Mouse (Mus musculus) kidney, adult 10 weeks (tissue): Measurements from ENCODE around the gene Tex261. TPM values are rescaled to one million over a fixed set of nuclear protein-coding genes. Genes with fewer than 3 reads are reported as not detected.

Experiments used
- polyA plus RNA-seq: library from polyadenylated mRNA; stranded (reverse); fragments of 350-450 nt; fragmentation: Illumina TruSeq; extraction: RNeasy Lipid Tissue Mini Kit (QIAGEN cat#74804); gene quantifications from one replicate; pipeline ENCODE4 v1.2.3, GENCODE M21; 2014; ENCODE audit warnings: low read depth, low replicate concordance

The Tex261 gene
- 21.1 TPM for polyA plus RNA-seq

DNA sequence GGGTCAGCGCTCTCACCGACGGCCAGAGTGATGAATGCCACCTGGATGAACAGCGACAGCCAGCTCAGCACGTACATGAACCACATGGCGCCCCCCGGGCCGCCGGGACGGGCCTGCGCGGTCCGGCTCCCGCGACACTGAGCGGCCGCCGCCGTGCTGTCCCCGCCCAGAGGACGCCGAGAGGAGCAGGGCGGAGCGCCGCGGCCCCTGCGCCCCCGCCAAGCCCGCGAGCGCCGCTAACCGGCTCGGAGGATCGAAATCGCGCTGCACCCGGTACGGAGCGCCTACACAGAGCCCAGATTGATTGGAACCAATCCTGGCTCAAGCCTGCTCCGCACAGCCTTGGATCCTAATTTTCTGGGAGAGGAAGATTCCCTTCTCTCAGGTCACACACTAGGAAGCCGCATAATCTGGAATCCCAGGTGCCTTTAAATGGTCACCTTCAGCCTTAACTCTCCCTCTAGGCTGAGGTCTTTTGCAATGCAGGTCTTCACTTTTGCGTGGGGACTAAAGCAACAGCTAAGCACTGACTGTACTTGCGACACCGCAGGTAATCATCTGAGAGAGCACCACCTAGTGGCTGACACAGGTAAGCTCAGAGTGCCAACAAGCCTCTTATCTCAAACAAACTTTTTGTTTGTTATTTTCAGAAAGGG lies at the start of gene Tex261:
Gene Tex261, minus strand, starts transcription at position 176 of the 656 bp plus-strand sequence.

DNA sequence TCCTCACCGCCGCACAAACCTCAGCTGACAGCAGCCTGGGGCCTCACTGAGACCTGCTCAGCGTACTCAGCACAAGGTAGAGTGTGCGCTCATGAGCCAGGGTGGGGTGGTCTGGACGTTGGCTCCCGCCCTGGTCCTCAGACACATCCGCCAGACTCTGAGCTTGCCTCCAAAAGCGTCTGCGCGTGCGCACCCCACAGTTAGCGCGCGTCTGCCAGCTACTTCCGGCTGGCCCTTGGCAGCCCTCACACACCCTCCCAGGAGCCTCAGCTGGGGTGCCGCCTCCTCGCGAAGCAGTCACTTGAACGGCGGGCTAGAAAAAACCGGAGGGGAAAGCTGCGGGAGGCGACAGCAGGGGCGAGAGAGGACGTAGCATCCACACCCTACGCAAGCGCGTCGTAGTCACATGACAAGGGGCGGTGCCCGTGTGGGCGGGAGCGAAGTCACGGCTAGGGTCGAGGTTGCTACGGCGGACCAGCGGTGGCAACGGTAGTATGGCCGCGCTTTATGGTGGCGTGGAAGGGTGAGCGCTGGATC lies 19.2 kb upstream of the Tex261 start, which contains the start of gene Nagk:
Gene Nagk, plus strand, starts transcription at position 223 of the 537 bp plus-strand sequence.

DNA sequence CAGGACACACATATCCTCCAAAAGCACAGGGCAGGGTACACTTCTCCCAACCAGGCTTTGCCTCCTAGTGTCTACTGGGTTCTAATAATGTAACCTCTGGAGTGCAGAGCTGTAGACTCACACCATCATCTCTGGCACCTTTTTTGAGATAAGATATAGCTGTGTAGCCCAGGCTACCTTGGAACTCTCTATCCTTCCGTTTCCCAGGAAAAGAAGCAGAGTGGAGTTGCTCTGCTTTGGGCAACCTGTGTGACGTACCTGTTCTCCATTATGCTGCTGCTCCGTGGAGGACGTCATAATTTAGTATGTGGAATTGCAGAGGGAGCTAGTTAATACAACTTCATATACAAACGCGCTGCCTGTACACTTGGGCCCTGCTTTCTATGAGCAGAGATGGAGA lies 13.3 kb downstream of the Tex261 start, which contains the start of gene Ankrd53:
Gene Ankrd53, plus strand, starts transcription at position 301 of the 400 bp plus-strand sequence.

DNA sequence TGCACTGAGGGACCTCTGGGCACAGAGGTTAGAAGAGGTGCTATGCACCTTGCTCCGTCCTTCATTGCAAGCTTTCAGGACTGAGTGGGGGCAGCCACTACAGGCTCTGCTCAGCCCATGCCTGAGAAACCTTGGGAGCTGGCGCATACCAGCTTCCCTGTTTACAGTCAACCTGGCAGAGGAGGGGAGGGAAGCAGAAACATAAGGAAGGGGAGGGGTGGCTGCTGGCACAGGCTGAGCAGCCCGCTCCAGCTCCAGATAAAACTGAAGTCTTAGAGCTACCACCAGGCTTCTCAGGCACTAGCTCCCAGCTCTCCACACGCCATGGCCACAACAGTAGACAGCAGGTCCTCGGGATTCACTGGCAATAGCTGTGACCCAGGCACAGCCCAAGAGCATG lies 32.9 kb downstream of the Tex261 start, which contains the start of gene Atp6v1b1:
Gene Atp6v1b1, plus strand, starts transcription at position 230 of the 400 bp plus-strand sequence.

Other genes with a start within 250 kb of the Tex261 start
- 0.81 TPM for gene Actg2, start 239.5 kb downstream of the Tex261 start, polyA plus RNA-seq
- 58.8 TPM for gene Stambp, start 203.1 kb downstream of the Tex261 start, polyA plus RNA-seq
- not detected for gene Clec4f, start 119.6 kb downstream of the Tex261 start, polyA plus RNA-seq
- not detected for gene Cd207, start 98.0 kb downstream of the Tex261 start, polyA plus RNA-seq
- gene Vax2, start 64.5 kb downstream of the Tex261 start, polyA plus RNA-seq = not detected
- gene Atp6v1b1, start 32.8 kb downstream of the Tex261 start, polyA plus RNA-seq = 39.3 TPM
- not detected for gene Ankrd53, start 13.2 kb downstream of the Tex261 start, polyA plus RNA-seq
- 13.4 TPM for gene Nagk, start 19.2 kb upstream of the Tex261 start, polyA plus RNA-seq
- gene Paip2b, start 55.9 kb upstream of the Tex261 start, polyA plus RNA-seq = 28.2 TPM
- 164 TPM for gene Zfp638, start 91.3 kb upstream of the Tex261 start, polyA plus RNA-seq
- gene Dysf, start 232.8 kb upstream of the Tex261 start, polyA plus RNA-seq = 0.89 TPM